Mouse (Mus musculus) hindbrain, postnatal 0 days (tissue): ENCODE measurements around the gene 9430038I01Rik. TPM values are rescaled to one million over a fixed set of nuclear protein-coding genes. Genes with fewer than 3 reads are reported as not detected.

Experiments
- ATAC-seq: fragments of 200-750 bp; cut with Nextera tagmentation; 2 replicates; pipeline ENCODE4 v1.8.0; 2017; ENCODE audit warnings: mild to moderate bottlenecking, moderate TSS enrichment, moderate library complexity
- DNase-seq: peaks from one replicate; pipeline ENCODE4 v3.0.0-alpha.2; 2015; ENCODE audit warnings: low spot score
- H3K27ac ChIP-seq: fragments of 300-500 bp; sonication (generic); 2 replicates; pipeline ENCODE4 v1.5.1; 2014; ENCODE audit warnings: mild to moderate bottlenecking
- H3K27me3 ChIP-seq: fragments of 300-500 bp; sonication (generic); 2 replicates; pipeline ENCODE4 v1.6.1; 2014; ENCODE audit warnings: low read length, mixed read lengths; ENCODE audit not compliant: insufficient read depth
- H3K36me3 ChIP-seq: fragments of 300-500 bp; sonication (generic); 2 replicates; pipeline ENCODE4 v1.6.1; 2014; ENCODE audit warnings: low read length, mixed read lengths; ENCODE audit not compliant: insufficient read depth
- H3K4me1 ChIP-seq: fragments of 300-500 bp; sonication (generic); 2 replicates; pipeline ENCODE4 v1.6.1; 2014; ENCODE audit warnings: antibody characterized with exemption, low read length, mixed read lengths; ENCODE audit not compliant: insufficient read depth
- H3K4me2 ChIP-seq: fragments of 300-500 bp; sonication (generic); 2 replicates; pipeline ENCODE4 v1.6.1; 2014; ENCODE audit warnings: low read depth, mild to moderate bottlenecking, low read length, moderate library complexity, mixed read lengths
- H3K4me3 ChIP-seq: fragments of 300-500 bp; sonication (generic); 2 replicates; pipeline ENCODE4 v1.5.1; 2014; ENCODE audit warnings: low read length
- H3K9ac ChIP-seq: fragments of 300-500 bp; sonication (generic); replicated peaks from 2 replicates; pipeline ENCODE4 v1.6.1; 2014; ENCODE audit warnings: mild to moderate bottlenecking, low read length, moderate library complexity, mixed read lengths
- H3K9me3 ChIP-seq: fragments of 300-500 bp; sonication (generic); 2 replicates; pipeline ENCODE4 v1.6.1; 2016; ENCODE audit warnings: low read length, mixed read lengths
- CTCF ChIP-seq: IDR thresholded peaks from 2 replicates; pipeline ENCODE4 v1.5.1; 2016; ENCODE audit warnings: antibody characterized with exemption, control low read depth, low read depth
- WGBS: fragments of 180-500 bp; shearing (Covaris S2); extraction: QIAGEN DNeasy Blood & Tissue Kit; methylation state at CpG from one replicate; pipeline ENCODE4 v1.1.7; 2014; 5-methylcytosine and 5-hydroxymethylcytosine counted together
- polyA plus RNA-seq: library from polyadenylated mRNA; unstranded; fragments of >200 nt; fragmentation: Nextera tagmentation; extraction: Ambion mirVana; gene quantifications from 2 replicates; pipeline ENCODE4 v1.2.1, GENCODE M21; 2015
- total RNA-seq: library from RNA; depleted of rRNA; stranded (reverse); fragments of >200 nt; gene quantifications from 2 replicates; pipeline ENCODE4 v1.2.3, GENCODE M21; 2014

9430038I01Rik gene
- total and polyA plus RNA-seq, 2 experiments from 2014 or later: 7.3 to 13.9 TPM

DNA sequence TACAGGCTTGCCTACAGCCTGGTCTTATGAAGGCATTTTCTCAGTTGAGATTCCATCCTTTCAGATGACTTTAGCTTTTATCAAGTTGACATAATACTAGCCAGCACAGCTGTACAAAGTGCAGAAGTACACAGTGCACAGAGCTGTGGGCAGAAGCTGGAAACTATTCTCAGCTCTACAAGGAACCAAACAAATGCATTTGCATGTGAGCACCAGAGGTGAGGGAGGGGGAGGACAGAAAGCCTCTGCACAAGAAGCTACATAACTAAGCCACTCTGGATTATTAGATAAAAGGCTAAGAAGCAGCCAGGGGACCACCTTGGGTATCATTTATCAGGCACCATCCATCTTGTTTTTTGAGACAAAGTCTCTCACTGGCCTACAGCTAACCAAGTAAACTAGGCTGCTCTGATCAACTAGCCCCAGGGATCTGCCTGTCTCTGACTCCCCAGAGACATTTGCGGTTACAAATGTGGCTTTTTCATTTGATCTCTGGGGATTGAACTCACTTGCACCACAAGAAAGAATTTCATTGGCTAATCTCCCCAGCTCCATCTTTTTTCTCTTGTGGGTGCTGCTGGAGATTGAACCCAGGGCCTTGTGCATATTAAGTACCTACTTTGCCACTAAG lies 3.0 kb downstream of the 9430038I01Rik start:
- H3K36me3 ChIP-seq: no peaks in the 10 kb centered on the region
- no peak overlapping the region for H3K9ac ChIP-seq
- H3K4me3 ChIP-seq: no peak overlapping the region
- no peak for ATAC-seq
- no peak overlapping the region for H3K4me2 ChIP-seq
- H3K4me1 ChIP-seq: no peaks in the 10 kb centered on the region
- 92% methylated on average over 1 of the region's 1 CpGs for WGBS
- no peak for TF ChIP-seq CTCF
- no peak for DNase-seq
- no peaks in the 10 kb centered on the region for H3K9me3 ChIP-seq
- no peak overlapping the region for H3K27ac ChIP-seq
- no peaks in the 10 kb centered on the region for H3K27me3 ChIP-seq

DNA sequence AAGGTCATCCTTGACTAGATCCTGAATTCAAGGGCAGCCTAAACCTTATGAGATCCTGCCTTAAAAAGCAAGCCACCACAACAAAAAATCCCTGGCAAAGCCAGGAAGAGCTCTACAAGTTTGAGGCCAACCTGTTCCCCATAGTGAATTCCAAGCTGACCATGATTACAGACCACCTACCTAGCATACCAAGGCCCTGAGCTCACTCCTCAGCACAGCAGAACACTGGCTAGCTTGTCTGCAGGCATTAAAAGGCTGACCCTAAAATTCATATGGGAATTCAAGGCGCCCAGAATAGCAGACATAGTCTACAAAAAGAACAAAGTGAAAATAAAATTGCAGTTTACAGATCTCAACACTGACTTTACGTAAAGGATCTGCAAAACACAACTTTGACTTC lies 6.4 kb downstream of the 9430038I01Rik start:
- 85% methylated on average over 2 of the region's 2 CpGs for WGBS
- Histone ChIP-seq H3K27ac (no peak overlapping the region), H3K4me1 (no peaks in the 10 kb centered on the region), H3K9ac (no peak overlapping the region), H3K4me3 (no peak overlapping the region), H3K4me2 (no peak overlapping the region), H3K36me3 (no peaks in the 10 kb centered on the region), H3K9me3 (no peaks in the 10 kb centered on the region), H3K27me3 (no peaks in the 10 kb centered on the region)
- no peak for TF ChIP-seq CTCF
- DNase-seq (no peak), ATAC-seq (no peak)

DNA sequence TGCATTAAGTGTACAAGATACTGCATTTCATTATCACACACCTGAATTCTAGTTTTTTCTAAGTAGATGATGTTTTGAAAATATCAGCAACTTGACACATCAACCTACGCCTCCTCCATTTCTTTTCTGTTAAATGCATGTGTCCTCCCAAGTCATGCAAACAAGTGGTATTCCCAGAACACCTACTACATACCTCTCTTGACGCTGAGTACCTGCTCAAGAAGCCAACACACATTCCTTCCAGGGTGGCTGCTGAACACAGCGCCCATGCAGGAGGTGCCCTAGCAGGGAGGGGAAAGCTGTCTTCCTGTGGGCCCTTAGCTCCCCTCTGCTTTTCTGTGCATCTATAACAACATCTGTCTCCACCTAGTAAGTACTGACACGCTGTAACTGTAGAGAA lies 11.6 kb downstream of the 9430038I01Rik start:
- no peaks in the 10 kb centered on the region for H3K4me1 ChIP-seq
- H3K9me3 ChIP-seq: no peaks in the 10 kb centered on the region
- H3K27ac ChIP-seq: no peak overlapping the region
- no peaks in the 10 kb centered on the region for H3K27me3 ChIP-seq
- H3K36me3 ChIP-seq: no peaks in the 10 kb centered on the region
- H3K9ac ChIP-seq: no peak overlapping the region
- DNase-seq (no peak), ATAC-seq (no peak)
- whole genome bisulfite sequencing: 94% methylated on average over 4 of the region's 4 CpGs
- H3K4me2 ChIP-seq: no peak overlapping the region
- H3K4me3 ChIP-seq: no peak overlapping the region
- TF ChIP-seq CTCF: no peak

DNA sequence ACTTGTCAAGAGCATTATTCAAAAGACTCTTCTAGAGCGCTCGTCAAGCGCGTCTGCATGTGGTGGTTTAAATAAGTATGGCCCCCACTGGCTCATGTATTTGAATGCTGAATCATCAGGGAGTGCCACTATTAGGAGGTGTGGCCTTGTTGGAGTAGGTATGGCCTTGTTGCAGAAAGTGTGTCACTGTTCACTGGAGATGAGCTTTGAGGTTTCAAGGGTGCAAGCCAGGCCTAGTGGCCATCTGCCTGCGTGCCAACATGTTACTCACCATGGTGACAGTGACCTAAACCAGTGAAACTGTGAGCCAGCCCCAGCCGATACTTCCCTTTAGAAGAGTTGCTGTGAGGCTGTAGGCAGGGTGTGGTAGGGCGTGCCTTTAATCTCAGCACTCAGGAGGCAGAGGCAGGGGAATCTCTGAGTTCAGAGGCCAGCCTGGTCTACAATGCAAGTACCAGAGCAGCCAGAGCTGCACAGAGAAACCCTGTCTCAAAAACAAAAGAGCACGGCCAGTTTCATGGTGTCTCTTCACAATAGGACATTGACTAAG lies 13.1 kb downstream of the 9430038I01Rik start:
- TF ChIP-seq CTCF: no peak
- Histone ChIP-seq H3K36me3 (no peaks in the 10 kb centered on the region), H3K27me3 (no peaks in the 10 kb centered on the region), H3K4me1 (no peaks in the 10 kb centered on the region), H3K4me3 (no peak overlapping the region), H3K9me3 (no peaks in the 10 kb centered on the region), H3K9ac (no peak overlapping the region), H3K27ac (no peak overlapping the region), H3K4me2 (no peak overlapping the region)
- ATAC-seq (no peak), DNase-seq (no peak)
- WGBS: 94% methylated on average over 8 of the region's 8 CpGs

DNA sequence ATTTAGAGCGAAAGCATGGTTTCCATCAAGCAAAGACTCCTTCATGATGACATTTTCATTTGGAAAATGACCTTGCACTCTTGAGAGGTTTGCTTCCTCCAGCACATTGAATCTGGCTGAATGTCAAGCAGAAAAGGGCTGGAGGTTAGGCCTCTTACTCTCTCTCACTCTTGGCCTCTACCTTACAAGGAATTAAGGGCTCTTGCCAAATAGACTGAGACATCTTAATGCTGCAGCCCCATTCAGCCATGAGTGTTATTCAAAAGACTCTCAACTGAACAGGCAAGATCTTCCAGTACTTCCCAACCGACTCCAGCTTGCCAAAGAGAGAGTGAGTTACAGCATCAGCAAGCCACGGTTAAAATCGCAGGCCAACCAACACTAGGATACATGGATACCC lies 15.1 kb downstream of the 9430038I01Rik start:
- DNase-seq (no peak), ATAC-seq (no peak)
- H3K27ac ChIP-seq: no peak overlapping the region
- H3K4me2 ChIP-seq: no peak overlapping the region
- no peak overlapping the region for H3K9ac ChIP-seq
- H3K4me1 ChIP-seq: no peaks in the 10 kb centered on the region
- H3K27me3 ChIP-seq: no peaks in the 10 kb centered on the region
- H3K36me3 ChIP-seq: no peaks in the 10 kb centered on the region
- TF ChIP-seq CTCF: no peak
- no peak overlapping the region for H3K4me3 ChIP-seq
- WGBS: 88% methylated on average over 4 of the region's 4 CpGs
- H3K9me3 ChIP-seq: no peaks in the 10 kb centered on the region

DNA sequence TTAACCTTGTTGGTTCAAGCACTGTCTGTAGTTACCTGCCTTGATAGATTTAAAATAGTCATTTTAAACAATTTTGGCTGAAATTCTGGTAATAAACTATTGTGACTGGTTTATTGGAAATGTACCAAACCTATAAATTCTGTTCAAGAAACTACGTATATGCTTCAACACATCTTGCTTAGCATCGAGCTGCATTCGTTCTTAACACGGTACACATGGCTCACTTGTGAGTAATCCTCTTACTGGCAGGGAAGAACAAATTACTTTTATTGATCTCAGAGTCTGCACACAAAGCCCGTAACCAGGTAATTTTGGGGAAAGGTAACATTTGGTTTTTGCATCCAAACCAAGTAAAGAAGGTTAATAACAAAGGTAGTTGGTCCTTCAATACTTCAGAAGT lies 22.7 kb downstream of the 9430038I01Rik start:
- Histone ChIP-seq H3K4me3 (no peak overlapping the region), H3K27me3 (no peaks in the 10 kb centered on the region), H3K9ac (no peak overlapping the region), H3K9me3 (no peaks in the 10 kb centered on the region), H3K27ac (no peak overlapping the region), H3K4me2 (no peak overlapping the region), H3K4me1 (no peaks in the 10 kb centered on the region), H3K36me3 (no peaks in the 10 kb centered on the region)
- no peak for TF ChIP-seq CTCF
- ATAC-seq (no peak), DNase-seq (no peak)
- WGBS: 77% methylated on average over 5 of the region's 5 CpGs

DNA sequence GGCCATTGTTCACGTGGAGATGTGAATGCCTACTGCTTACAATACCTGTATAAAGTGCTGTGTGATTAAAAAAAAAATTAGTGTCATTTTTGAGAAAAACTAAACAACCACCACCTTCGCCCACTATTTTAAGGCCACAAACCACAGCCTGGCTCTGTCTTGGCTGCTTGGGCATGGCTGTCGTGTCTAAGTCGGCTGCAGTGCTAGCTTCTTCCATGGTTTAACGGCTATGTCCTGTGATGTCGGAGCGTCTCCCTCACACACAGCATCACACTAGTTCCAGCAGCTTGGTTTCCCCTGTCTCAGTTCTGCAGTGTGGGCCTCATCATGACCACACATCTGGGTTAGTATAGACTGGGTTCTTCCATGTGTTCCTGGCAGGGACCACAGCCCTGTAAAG lies 35.6 kb downstream of the 9430038I01Rik start:
- TF ChIP-seq CTCF: no peak
- Histone ChIP-seq H3K9ac (no peak overlapping the region), H3K27ac (no peak overlapping the region), H3K4me1 (no peaks in the 10 kb centered on the region), H3K4me3 (no peak overlapping the region), H3K36me3 (no peaks in the 10 kb centered on the region), H3K4me2 (no peak overlapping the region), H3K9me3 (no peaks in the 10 kb centered on the region), H3K27me3 (no peaks in the 10 kb centered on the region)
- WGBS: 93% methylated on average over 7 of the region's 7 CpGs
- ATAC-seq (no peak), DNase-seq (no peak)
